Mouse (Mus musculus): ENCODE data around the gene Zfp428.

DNA sequence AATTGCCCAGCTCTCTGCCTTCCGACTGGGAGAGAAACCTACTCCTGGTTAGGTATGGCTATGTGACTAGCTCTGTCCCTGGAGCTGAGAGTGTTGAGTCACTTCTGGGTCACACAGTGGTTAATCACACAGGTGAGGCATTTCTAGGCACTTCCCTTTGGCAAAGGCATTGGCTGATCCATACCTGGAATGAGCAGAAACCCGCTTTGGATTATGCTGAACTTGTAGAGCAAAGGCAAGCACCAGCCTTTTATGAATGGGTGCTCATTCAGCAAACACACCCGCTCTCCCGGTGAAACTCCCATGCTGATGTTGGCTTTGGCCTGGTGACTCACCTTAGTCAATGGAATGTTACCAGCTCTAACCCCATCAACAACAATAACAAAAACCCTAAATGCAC, 32.9 kb downstream of the Zfp428 start:
- no peak for TF ChIP-seq POLR2A (IDR thresholded peaks at IDR 0.05; ENCODE audit: low read depth, low read length)
- no peak for TF ChIP-seq CTCF (IDR thresholded peaks at IDR 0.05; ENCODE audit: extremely low read depth, insufficient read length, insufficient replicate concordance, low read depth, low read length)
